Comparison of ENCODE assay signal across 8 mouse cellular contexts in genomic region chr16:34806883-34807767, GRCm38 (mm10).
DNase-seq lines count a peak whose midpoint lies in the region; ATAC-seq lines count a peak whose summit lies in the region.

No protein-coding gene starts in this region.

- H3K27ac ChIP-seq in hindbrain, embryonic 10.5 days: peak overlapping the region; percentile 77
- no peak overlapping the region for H3K27ac ChIP-seq in hindbrain, embryonic 14.5 days
- H3K27ac ChIP-seq in kidney, embryonic 16.5 days (ENCODE audit: low read length): no peak overlapping the region

- WGBS in hindbrain, embryonic 10.5 days: 10% methylated on average over 16 of the region's 16 CpGs
- 15% methylated on average over 16 of the region's 16 CpGs for WGBS in hindbrain, embryonic 14.5 days
- 45% methylated on average over 16 of the region's 16 CpGs for WGBS in kidney, embryonic 16.5 days

- H3K9me3 ChIP-seq in hindbrain, embryonic 10.5 days: no peaks in the 10 kb centered on the region; the same call in 1 of the 2 replicates
- H3K9me3 ChIP-seq in hindbrain, embryonic 14.5 days (ENCODE audit: control insufficient read depth, low read length): no peaks in the 10 kb centered on the region
- H3K9me3 ChIP-seq in kidney, embryonic 16.5 days (ENCODE audit: low read length): no peaks in the 10 kb centered on the region

- H3K9ac ChIP-seq in hindbrain, embryonic 14.5 days: no peak overlapping the region
- H3K9ac ChIP-seq in kidney, embryonic 16.5 days (replicated peaks; ENCODE audit: low read length): 0 out of 2 replicates have a peak overlapping the region, but pooled peaks have one; percentile 20

- DNase-seq in hindbrain, embryonic 10.5 days (ENCODE audit: low spot score): peak; percentile 58
- DNase-seq in hindbrain, embryonic 14.5 days (ENCODE audit: low spot score): no peak
- peak; percentile 35 to 44 for DNase-seq in heart, adult 9 months (ENCODE audit: low spot score in 2 of 2)
- peak; percentile 67 for DNase-seq in lung, postnatal 10 days
- peak; percentile 85 for DNase-seq in yolk sac, embryonic 10.5 days (ENCODE audit: low spot score)
- no peak for DNase-seq in layer of hippocampus, adult 8-10 months (ENCODE audit: low spot score in 2 of 2)
- no peak for DNase-seq in cerebellum, adult 18-20 months

- H3K4me3 ChIP-seq in hindbrain, embryonic 10.5 days: peak overlapping the region; percentile 27
- no peak overlapping the region for H3K4me3 ChIP-seq in hindbrain, embryonic 14.5 days (replicated peaks; ENCODE audit: low read length)
- H3K4me3 ChIP-seq in kidney, embryonic 16.5 days (ENCODE audit: low read length): no peak overlapping the region

- no peak overlapping the region for H3K4me2 ChIP-seq in hindbrain, embryonic 14.5 days (replicated peaks)
- H3K4me2 ChIP-seq in kidney, embryonic 16.5 days (replicated peaks; ENCODE audit: low read depth, low read length): 0 out of 2 replicates have a peak overlapping the region, but pooled peaks have one; percentile 6

- 0 out of 2 replicates have a peak, but pooled peaks cover 3% of the 10 kb centered on the region for H3K36me3 ChIP-seq in hindbrain, embryonic 10.5 days
- no peaks in the 10 kb centered on the region for H3K36me3 ChIP-seq in hindbrain, embryonic 14.5 days (replicated peaks; ENCODE audit: control insufficient read depth, insufficient read depth)
- H3K36me3 ChIP-seq in kidney, embryonic 16.5 days (ENCODE audit: insufficient read depth, low read length): no peaks in the 10 kb centered on the region

- H3K4me1 ChIP-seq in hindbrain, embryonic 10.5 days (replicated peaks): peaks cover 45% of the 10 kb centered on the region
- H3K4me1 ChIP-seq in hindbrain, embryonic 14.5 days (replicated peaks; ENCODE audit: control insufficient read depth, insufficient read depth, low read length): peaks cover 14% of the 10 kb centered on the region
- H3K4me1 ChIP-seq in kidney, embryonic 16.5 days (ENCODE audit: insufficient read depth, low read length): peaks cover 21% of the 10 kb centered on the region

- ATAC-seq in hindbrain, embryonic 14.5 days (ENCODE audit: low FRiP score): no peak
- ATAC-seq in kidney, embryonic 16.5 days (ENCODE audit: low FRiP score, low TSS enrichment): 0 out of 2 replicates have a peak, but pooled peaks have one; percentile 19

- peaks cover 3% of the 10 kb centered on the region for H3K27me3 ChIP-seq in hindbrain, embryonic 10.5 days (ENCODE audit: insufficient read depth, poor library complexity, severe bottlenecking)
- no peaks in the 10 kb centered on the region for H3K27me3 ChIP-seq in hindbrain, embryonic 14.5 days (ENCODE audit: control insufficient read depth, insufficient read depth, low read length)
- H3K27me3 ChIP-seq in kidney, embryonic 16.5 days (ENCODE audit: insufficient read depth, low read length): no peaks in the 10 kb centered on the region

Comparison
In these comparisons a context has a peak if more than half of its experiments do, and no peak if none do; other contexts are left out.
1. DNase-seq: peak in hindbrain, embryonic 10.5 days (single experiment), heart, adult 9 months (2 of 2), lung, postnatal 10 days (single experiment) and yolk sac, embryonic 10.5 days (single experiment); none in hindbrain, embryonic 14.5 days (single experiment), layer of hippocampus, adult 8-10 months (0 of 2) and cerebellum, adult 18-20 months (0 of 2).